Mouse (Mus musculus) cerebellum, adult 8-10 months (tissue): ENCODE measurements around the gene Rnf181.

Experiments used
- DNase-seq: peaks from one replicate; pipeline ENCODE4 v3.0.0; 2022

Rnf181 gene

GRCm38 (mm10) chr6:72366844-72367443 is at the start of gene Rnf181:
Gene Rnf181 (minus strand): TSS chr6:72366956.
- no peak for DNase-seq

- DNase-seq, result no peak
Observed at GRCm38 (mm10) chr6:72415964-72416772, 49.4 kb upstream of the Rnf181 start.

GRCm38 (mm10) chr6:72415181-72415580 is 48.4 kb upstream of the Rnf181 start:
- no peak for DNase-seq

- peak; percentile 92 for DNase-seq
Observed at GRCm38 (mm10) chr6:72414076-72414756, 47.5 kb upstream of the Rnf181 start, which contains the start of gene Ggcx. Gene Ggcx (plus strand): TSS chr6:72414308.

- no peak for DNase-seq
Observed at GRCm38 (mm10) chr6:72410518-72410917, 43.8 kb upstream of the Rnf181 start.

GRCm38 (mm10) chr6:72410003-72410402 is 43.2 kb upstream of the Rnf181 start:
- no peak for DNase-seq

GRCm38 (mm10) chr6:72409567-72409966 is 42.8 kb upstream of the Rnf181 start:
- DNase-seq, result peak; percentile 69

GRCm38 (mm10) chr6:72407119-72407518 is 40.4 kb upstream of the Rnf181 start:
- DNase-seq, result peak; percentile 74

GRCm38 (mm10) chr6:72405356-72405755 is 38.6 kb upstream of the Rnf181 start:
- DNase-seq, result no peak

GRCm38 (mm10) chr6:72401875-72402274 is 35.1 kb upstream of the Rnf181 start:
- DNase-seq, result peak; percentile 72

- DNase-seq, result no peak
Observed at GRCm38 (mm10) chr6:72399967-72400366, 33.2 kb upstream of the Rnf181 start.

- DNase-seq, result no peak
Observed at GRCm38 (mm10) chr6:72396837-72397251, 30.1 kb upstream of the Rnf181 start.

- no peak for DNase-seq
Observed at GRCm38 (mm10) chr6:72392341-72392740, 25.6 kb upstream of the Rnf181 start.

- no peak for DNase-seq
Observed at GRCm38 (mm10) chr6:72390795-72391521, 24.2 kb upstream of the Rnf181 start.

- DNase-seq, result peak; percentile 59
Observed at GRCm38 (mm10) chr6:72389941-72390771, 23.4 kb upstream of the Rnf181 start, which contains the start of gene Vamp8. Gene Vamp8 (minus strand): TSS chr6:72390703.

GRCm38 (mm10) chr6:72389471-72389940 is 22.8 kb upstream of the Rnf181 start:
- DNase-seq, result no peak

- no peak for DNase-seq
Observed at GRCm38 (mm10) chr6:72388791-72389329, 22.1 kb upstream of the Rnf181 start.

GRCm38 (mm10) chr6:72388266-72388665 is 21.5 kb upstream of the Rnf181 start:
- DNase-seq, result no peak

GRCm38 (mm10) chr6:72387816-72388215 is 21.1 kb upstream of the Rnf181 start:
- no peak for DNase-seq

- DNase-seq, result no peak
Observed at GRCm38 (mm10) chr6:72386561-72386960, 19.8 kb upstream of the Rnf181 start.

GRCm38 (mm10) chr6:72385258-72385657 is 18.5 kb upstream of the Rnf181 start:
- no peak for DNase-seq

- no peak for DNase-seq
Observed at GRCm38 (mm10) chr6:72383952-72384351, 17.2 kb upstream of the Rnf181 start.
